Mouse (Mus musculus) midbrain, embryonic 11.5 days (tissue): ENCODE results near the gene Ssbp4. TPM values are rescaled to one million over a fixed set of nuclear protein-coding genes. Genes with fewer than 3 reads are reported as not detected.

Experiments
- ATAC-seq: fragments of 200-750 bp; cut with Nextera tagmentation; 2 replicates; pipeline ENCODE4 v1.8.0; 2017; ENCODE audit warnings: moderate TSS enrichment, moderate library complexity; ENCODE audit not compliant: low FRiP score
- DNase-seq: peaks from one replicate; pipeline ENCODE4 v3.0.0; 2015; ENCODE audit warnings: low spot score; ENCODE audit errors: missing footprints
- H3K27ac ChIP-seq: fragments of 300-500 bp; sonication (generic); 2 replicates; pipeline ENCODE4 v1.5.1; 2014; ENCODE audit warnings: low read depth, low read length
- H3K27me3 ChIP-seq: fragments of 300-500 bp; sonication (generic); 2 replicates; pipeline ENCODE4 v1.6.1; 2014; ENCODE audit warnings: mild to moderate bottlenecking, low read length, moderate library complexity, mixed read lengths; ENCODE audit not compliant: control insufficient read depth, insufficient read depth
- H3K36me3 ChIP-seq: fragments of 300-500 bp; sonication (generic); 2 replicates; pipeline ENCODE4 v1.6.1; 2014; ENCODE audit warnings: mild to moderate bottlenecking, low read length, moderate library complexity, mixed read lengths; ENCODE audit not compliant: control insufficient read depth, insufficient read depth
- H3K4me1 ChIP-seq: fragments of 300-500 bp; sonication (generic); 2 replicates; pipeline ENCODE4 v1.6.1; 2014; ENCODE audit warnings: low read length; ENCODE audit not compliant: control insufficient read depth, insufficient read depth
- H3K4me2 ChIP-seq: fragments of 300-500 bp; sonication (generic); 2 replicates; pipeline ENCODE4 v1.6.1; 2014; ENCODE audit warnings: mild to moderate bottlenecking, moderate library complexity
- H3K4me3 ChIP-seq: fragments of 300-500 bp; sonication (generic); 2 replicates; pipeline ENCODE4 v1.5.1; 2014; ENCODE audit warnings: low read depth, low read length
- H3K9ac ChIP-seq: fragments of 300-500 bp; sonication (generic); 2 replicates; pipeline ENCODE4 v1.6.1; 2014; ENCODE audit warnings: low read length
- H3K9me3 ChIP-seq: fragments of 300-500 bp; sonication (generic); 2 replicates; pipeline ENCODE4 v1.6.1; 2016; ENCODE audit warnings: low read length; ENCODE audit not compliant: control insufficient read depth
- WGBS: fragments of 180-500 bp; shearing (Covaris S2); extraction: QIAGEN DNeasy Blood & Tissue Kit; methylation state at CpG from one replicate; pipeline ENCODE4 v1.1.7; 2014; 5-methylcytosine and 5-hydroxymethylcytosine counted together
- polyA plus RNA-seq: library from polyadenylated mRNA; unstranded; fragments of >200 nt; fragmentation: Nextera tagmentation; extraction: Ambion mirVana; gene quantifications from 2 replicates; pipeline ENCODE4 v1.2.1, GENCODE M21; 2014

Ssbp4 gene
- polyA plus RNA-seq, 1 experiment from 2014 or later, result 96.9 TPM

DNA sequence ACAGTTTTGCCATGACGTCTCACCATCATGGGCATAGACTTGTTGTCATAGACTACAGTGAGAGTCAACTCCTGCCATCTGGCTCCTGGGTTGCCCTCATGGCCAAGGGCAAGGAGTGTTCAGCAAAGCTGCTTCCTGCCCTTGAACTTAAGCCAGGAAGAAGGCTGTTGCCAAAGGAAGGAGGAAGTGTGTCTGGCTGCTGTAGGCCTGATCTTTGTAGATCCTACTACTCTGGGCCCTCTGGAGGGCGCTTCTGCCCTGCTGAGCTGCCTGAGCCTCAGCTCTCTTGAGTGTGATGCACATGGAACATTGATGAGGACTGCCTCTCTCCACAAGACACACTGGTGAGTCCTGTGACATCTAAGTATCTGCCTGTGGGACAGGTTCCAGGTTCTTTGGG is 48.6 kb downstream of the Ssbp4 start:
- 72% methylated on average over 2 of the region's 2 CpGs for WGBS
- ATAC-seq, result no peak

DNA sequence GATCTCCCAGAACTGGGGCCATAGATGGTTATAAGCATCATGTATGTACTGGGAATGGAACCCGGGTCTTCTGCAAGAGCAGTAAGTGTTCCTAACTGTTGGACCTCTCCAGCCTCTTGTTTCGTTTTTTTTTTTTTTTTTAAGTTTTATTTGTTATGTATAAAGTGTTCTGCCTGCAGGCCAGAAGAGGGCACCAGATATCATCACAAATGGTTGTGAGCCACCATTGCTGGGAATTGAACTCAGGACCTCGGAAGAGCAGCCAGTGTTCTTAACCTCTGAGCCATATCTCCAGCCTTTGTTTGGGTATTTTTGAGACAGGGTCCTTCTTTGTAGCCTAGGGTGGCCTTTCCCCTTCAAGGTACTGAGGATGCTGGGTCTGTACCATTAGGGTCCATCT is 49.7 kb downstream of the Ssbp4 start:
- DNase-seq (no peak), ATAC-seq (no peak)
- 85% methylated on average over 3 of the region's 3 CpGs for WGBS
- Histone ChIP-seq H3K9me3 (no peaks in the 10 kb centered on the region), H3K27ac (no peak overlapping the region), H3K4me2 (no peak overlapping the region), H3K4me3 (no peak overlapping the region), H3K4me1 (no peaks in the 10 kb centered on the region), H3K36me3 (no peaks in the 10 kb centered on the region), H3K9ac (no peak overlapping the region), H3K27me3 (no peaks in the 10 kb centered on the region)

More for the DNA sequence above, 48.6 kb downstream of the Ssbp4 start:
- no peak overlapping the region for H3K4me3 ChIP-seq
- DNase-seq, result no peak
- no peak overlapping the region for H3K4me2 ChIP-seq
- H3K9ac ChIP-seq, result no peak overlapping the region
- no peak overlapping the region for H3K27ac ChIP-seq
- no peaks in the 10 kb centered on the region for H3K27me3 ChIP-seq
- H3K9me3 ChIP-seq, result no peaks in the 10 kb centered on the region
- H3K4me1 ChIP-seq, result no peaks in the 10 kb centered on the region
- H3K36me3 ChIP-seq, result no peaks in the 10 kb centered on the region

DNA sequence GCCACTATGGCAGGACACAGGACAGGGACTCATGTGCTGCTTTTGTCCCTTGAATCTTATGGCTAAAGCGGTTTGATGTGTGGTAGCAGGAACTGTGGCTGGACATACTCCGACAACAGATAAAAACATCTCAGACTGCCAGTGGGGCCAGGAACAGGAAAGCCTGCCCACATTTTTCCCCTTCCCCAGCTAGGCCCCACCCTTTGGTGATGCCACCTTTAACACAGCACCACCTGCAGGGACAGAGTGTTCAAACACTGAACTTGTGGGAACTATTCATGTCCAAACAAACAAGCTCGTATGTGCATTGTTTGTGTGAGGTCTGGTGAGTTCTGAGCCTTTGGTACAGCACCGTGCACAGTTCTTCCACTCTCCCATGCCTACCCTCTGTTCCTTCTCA is 50.3 kb downstream of the Ssbp4 start:
- Histone ChIP-seq H3K4me1 (no peaks in the 10 kb centered on the region), H3K27me3 (no peaks in the 10 kb centered on the region), H3K4me2 (no peak overlapping the region), H3K9me3 (no peaks in the 10 kb centered on the region), H3K9ac (no peak overlapping the region), H3K36me3 (no peaks in the 10 kb centered on the region), H3K27ac (no peak overlapping the region), H3K4me3 (no peak overlapping the region)
- 69% methylated on average over 4 of the region's 4 CpGs for WGBS
- DNase-seq (no peak), ATAC-seq (no peak)

DNA sequence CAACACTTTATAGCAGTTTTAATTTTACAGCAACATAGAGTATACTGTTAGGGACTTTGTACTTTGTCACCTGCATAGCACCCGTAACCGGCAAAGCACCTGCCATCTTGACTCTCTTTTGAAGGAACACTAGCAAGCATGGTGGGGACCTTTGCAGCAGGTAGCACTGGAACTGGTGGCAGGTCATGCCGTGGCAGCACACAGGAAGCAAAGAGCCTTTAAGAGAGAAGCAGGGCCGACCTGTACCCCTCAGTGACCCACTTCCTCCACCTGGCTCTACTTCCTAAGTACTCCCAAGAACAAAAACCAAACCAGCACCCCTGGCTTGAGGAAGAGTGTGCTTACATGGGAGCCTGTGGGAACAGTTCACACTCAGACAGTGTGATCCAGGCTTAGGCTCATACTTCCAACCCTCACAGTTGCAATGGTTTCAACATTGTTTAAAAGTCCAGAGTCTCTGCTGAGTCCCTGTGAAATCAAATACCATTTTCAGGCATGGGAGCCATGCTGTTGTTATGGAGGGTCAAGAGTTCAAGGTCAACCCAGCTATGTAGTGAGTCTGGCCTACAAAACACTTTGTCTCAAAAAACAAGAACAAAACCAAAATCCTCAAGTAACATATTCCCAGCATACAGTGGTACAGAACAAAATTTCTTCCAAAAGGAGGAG is 53.5 kb downstream of the Ssbp4 start:
- Histone ChIP-seq H3K4me3 (no peak overlapping the region), H3K9me3 (no peaks in the 10 kb centered on the region), H3K27ac (no peak overlapping the region), H3K4me2 (no peak overlapping the region), H3K9ac (0 out of 2 replicates have a peak overlapping the region, but pooled peaks have one; percentile 12), H3K36me3 (no peaks in the 10 kb centered on the region), H3K4me1 (no peaks in the 10 kb centered on the region), H3K27me3 (no peaks in the 10 kb centered on the region)
- DNase-seq, result no peak
- ATAC-seq, result no peak
- 93% methylated on average over 4 of the region's 4 CpGs for WGBS

DNA sequence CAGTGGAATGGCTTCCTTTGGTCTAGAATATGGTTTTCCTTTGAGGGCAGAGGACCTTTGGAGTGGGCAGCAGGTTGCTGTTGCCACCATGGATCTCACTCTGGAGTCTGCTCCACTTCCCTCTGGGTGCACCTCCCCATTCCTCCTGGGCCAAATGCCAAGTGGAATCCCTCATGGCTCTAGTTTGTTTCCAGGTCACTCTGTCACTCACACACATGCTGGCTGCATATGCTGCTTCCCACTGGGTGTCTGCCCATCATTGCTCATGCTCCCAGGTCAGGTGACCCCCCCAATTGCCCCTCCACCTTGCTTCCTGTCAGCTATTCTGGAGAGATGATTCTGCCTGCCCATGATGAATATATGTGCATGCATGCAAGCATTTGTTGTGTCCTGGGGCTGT is 54.9 kb downstream of the Ssbp4 start:
- H3K4me3 ChIP-seq, result no peak overlapping the region
- ATAC-seq (no peak), DNase-seq (no peak)
- H3K36me3 ChIP-seq, result no peaks in the 10 kb centered on the region
- H3K9me3 ChIP-seq, result no peaks in the 10 kb centered on the region
- H3K9ac ChIP-seq, result no peak overlapping the region
- H3K4me1 ChIP-seq, result no peaks in the 10 kb centered on the region
- no peak overlapping the region for H3K4me2 ChIP-seq
- H3K27me3 ChIP-seq, result no peaks in the 10 kb centered on the region
- H3K27ac ChIP-seq, result no peak overlapping the region

DNA sequence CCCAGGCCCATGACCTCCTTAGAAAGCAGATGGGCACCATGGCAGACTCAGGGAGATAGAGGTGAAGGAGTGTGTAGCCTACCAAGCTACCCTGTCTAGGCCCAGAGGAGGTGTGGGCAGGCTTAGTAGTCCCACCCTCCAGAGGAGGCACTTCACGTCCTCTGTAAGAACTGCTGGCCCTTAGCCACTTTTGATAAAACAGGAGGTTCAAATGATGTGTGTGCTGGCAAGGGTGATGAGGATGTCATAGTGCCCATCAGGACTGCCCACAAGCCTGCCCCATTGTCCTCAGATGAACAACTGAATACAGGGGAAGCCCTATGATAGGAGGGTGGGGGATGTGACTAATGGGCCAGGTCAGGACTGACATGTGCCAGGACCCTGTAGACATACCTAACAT is 55.8 kb downstream of the Ssbp4 start:
- H3K4me1 ChIP-seq, result no peaks in the 10 kb centered on the region
- H3K9ac ChIP-seq, result no peak overlapping the region
- no peak for ATAC-seq

DNA sequence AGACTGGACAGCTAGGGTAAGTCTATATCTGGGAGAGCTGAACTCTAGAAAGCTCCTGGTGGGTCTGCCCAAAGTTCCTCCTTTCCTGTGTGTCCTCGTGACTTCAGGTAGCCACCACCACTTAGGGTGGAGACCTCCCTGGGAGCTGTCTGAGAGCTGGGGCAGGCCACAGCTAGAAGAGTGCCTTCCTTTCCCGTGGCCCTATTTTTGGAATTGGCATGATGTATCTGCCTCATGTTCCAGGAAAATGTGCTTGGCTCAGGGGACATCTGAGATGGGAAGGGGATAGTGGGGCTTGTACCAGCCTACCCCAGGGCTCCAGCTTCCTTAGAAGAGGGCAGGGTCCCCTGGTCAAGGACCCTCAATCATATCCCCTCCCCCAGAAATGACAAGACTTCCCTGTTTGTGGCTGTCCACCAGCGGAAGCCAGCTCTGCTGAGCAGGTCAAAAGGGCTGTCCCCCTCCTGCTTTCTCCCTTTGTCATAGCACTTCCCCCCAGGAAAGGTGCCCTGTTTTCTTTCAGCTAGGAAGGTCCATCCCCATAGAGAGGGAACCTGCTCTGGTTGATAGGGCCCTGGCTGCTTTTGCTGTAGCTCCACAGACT is 57.0 kb downstream of the Ssbp4 start:
- Histone ChIP-seq H3K4me3 (no peak overlapping the region), H3K9me3 (no peaks in the 10 kb centered on the region), H3K4me1 (no peaks in the 10 kb centered on the region), H3K27me3 (no peaks in the 10 kb centered on the region), H3K36me3 (no peaks in the 10 kb centered on the region), H3K9ac (no peak overlapping the region), H3K4me2 (no peak overlapping the region), H3K27ac (no peak overlapping the region)
- ATAC-seq (no peak), DNase-seq (no peak)
- 78% methylated on average over 3 of the region's 3 CpGs for WGBS

More for the DNA sequence above, 55.8 kb downstream of the Ssbp4 start:
- no peaks in the 10 kb centered on the region for H3K36me3 ChIP-seq
- H3K27ac ChIP-seq, result no peak overlapping the region
- H3K9me3 ChIP-seq, result no peaks in the 10 kb centered on the region
- no peaks in the 10 kb centered on the region for H3K27me3 ChIP-seq
- 80% methylated on average over 1 of the region's 1 CpGs for WGBS
- H3K4me2 ChIP-seq, result no peak overlapping the region
- no peak overlapping the region for H3K4me3 ChIP-seq
- no peak for DNase-seq

DNA sequence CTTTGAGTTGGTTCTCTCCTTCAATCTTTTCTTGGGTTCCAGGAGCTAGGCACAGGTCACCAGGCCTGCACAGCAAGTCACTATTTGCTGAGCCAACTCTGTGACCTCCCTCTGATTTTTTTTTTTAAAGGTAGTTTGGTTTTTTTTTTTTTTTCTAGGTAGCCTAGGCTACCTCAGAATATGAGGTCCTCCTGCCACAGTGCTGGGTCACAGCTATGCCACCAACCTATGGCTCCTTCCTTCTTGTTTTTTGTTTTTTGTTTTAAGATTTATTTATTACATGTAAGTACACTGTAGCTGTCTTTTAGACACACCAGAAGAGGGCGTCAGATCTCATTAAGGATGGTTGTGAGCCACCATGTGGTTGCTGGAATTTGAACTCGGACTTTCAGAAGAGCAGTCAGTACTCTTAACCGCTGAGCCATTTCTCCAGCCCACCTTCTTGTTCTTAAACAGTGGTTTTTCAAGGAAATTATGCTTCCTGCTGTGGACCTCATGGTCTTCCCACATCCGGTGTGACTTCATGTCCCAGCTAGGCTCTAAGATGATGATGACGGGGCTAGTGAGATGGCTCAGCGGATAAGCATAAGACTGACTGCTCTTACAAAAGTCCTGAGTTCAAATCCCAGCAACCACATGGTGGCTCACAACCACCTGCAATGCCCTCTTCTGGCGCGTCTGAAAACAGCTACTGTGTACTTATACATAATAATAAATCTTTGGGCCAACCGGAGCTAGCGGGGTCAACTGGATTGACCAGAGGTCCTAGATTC is 59.1 kb downstream of the Ssbp4 start:
- no peaks in the 10 kb centered on the region for H3K9me3 ChIP-seq
- 92% methylated on average over 10 of the region's 10 CpGs for WGBS
- H3K27me3 ChIP-seq, result no peaks in the 10 kb centered on the region
- H3K4me3 ChIP-seq, result no peak overlapping the region
- H3K4me1 ChIP-seq, result no peaks in the 10 kb centered on the region
- no peak overlapping the region for H3K9ac ChIP-seq
- no peak overlapping the region for H3K4me2 ChIP-seq
- H3K27ac ChIP-seq, result no peak overlapping the region
- H3K36me3 ChIP-seq, result no peaks in the 10 kb centered on the region
- ATAC-seq, result no peak
- no peak for DNase-seq

- no peaks in the 10 kb centered on the region for H3K4me1 ChIP-seq
- H3K9ac ChIP-seq, result no peak overlapping the region
- ATAC-seq, result no peak
Measured at GRCm38 (mm10) chr8:70547762-70548161, 60.9 kb downstream of the Ssbp4 start.

More at GRCm38 (mm10) chr8:70547762-70548161, 60.9 kb downstream of the Ssbp4 start:
- Histone ChIP-seq H3K27me3 (no peaks in the 10 kb centered on the region), H3K36me3 (no peaks in the 10 kb centered on the region), H3K4me3 (no peak overlapping the region), H3K4me2 (no peak overlapping the region), H3K27ac (no peak overlapping the region), H3K9me3 (no peaks in the 10 kb centered on the region)
- WGBS, result 91% methylated on average over 6 of the region's 6 CpGs
- DNase-seq, result no peak
